Mouse (Mus musculus) spleen, adult 12 weeks (tissue): ENCODE measurements around the gene Gpr84.

ENCODE experiments used
- DNase-seq: peaks from one replicate; pipeline ENCODE4 v3.0.0; 2022; ENCODE audit warnings: low spot score

Gpr84 gene

DNA sequence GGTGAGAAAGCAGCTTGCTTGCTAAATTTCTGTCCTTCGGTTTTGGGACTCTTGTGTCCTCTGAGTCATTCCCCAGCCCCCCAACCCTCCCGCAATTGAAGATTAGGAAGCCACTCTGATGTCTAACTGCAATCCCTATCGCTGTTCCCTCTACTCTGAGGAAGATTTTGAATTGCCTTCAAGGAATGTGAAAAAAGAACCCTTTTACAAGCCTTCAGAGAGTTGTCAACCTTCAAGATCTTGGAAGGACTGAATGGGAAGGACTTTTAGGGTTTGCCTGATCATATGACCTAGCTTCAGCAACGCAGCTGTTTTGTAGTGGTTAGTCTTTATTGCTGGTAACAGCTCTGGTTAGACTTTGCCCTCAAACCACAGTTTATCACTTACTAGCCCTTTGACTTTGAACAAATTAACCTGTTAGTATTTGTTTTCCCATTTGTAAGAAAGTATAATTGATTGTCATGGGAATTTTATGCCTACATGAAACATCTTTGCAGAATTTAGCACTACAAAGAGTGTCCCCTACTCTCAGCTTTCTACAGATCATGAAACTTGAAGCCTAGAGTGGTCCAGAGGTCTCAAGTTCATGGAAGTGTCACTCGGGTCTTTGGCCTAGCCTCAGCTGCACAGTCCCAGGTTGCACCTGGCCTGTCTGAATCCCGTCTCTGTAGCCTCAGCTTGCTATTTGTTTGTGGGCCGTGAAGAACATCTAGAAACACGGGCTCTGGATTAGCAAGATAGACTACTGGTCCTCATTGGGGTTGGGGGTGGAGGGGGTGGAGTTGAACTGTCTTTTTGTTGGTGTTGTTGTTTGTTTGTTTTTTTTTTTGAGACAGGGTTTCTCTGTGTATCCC is 4.4 kb downstream of the Gpr84 start:
- no peak for DNase-seq

DNA sequence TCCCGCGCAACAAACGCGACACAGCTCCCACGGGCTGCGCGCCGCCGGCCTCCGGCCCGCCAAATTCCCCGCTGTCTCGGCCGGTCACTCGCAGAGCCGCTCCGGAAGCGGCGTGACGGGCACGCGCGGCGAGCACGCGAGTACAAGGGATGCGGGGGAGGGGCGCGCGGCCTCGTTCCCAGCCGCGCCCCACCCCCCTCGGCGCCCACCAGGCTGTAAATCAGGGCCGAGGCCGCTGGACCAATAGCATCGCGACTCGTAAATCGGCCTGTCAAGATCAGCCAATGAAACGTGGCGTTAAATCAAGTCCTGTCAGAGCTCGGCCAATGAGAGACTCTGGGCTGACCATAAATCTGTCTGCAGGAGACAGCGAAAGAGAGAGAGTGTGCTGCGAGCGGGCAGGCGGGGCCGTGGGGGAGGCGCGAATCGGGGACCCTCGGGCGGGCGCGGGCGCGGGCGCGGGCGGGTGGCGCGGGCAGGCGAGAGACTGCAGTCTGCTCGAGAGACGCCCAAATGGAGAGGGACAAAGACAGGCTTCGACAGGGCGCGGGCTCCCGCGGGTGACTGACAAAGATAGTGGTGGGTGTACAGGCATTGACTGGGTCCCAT is 5.2 kb downstream of the Gpr84 start:
- DNase-seq, result peak; percentile 65

DNA sequence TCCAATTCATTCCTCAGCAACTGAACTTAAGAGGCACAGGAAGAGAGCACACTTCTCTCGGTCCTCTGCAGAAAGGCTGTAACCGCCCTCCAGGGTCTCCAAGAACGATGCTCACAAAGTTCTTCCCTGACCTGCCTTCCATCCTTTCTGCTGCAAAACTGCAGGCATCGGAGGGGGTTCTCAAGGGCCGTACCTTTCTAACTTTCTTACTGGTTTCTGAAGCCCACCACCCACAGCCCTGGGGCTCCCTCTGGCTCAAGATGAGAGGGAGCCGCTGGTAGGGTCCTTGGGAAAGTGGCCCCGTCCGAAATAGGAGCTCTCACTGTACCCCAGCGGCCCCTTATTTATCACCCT is 5.8 kb downstream of the Gpr84 start:
- no peak for DNase-seq

DNA sequence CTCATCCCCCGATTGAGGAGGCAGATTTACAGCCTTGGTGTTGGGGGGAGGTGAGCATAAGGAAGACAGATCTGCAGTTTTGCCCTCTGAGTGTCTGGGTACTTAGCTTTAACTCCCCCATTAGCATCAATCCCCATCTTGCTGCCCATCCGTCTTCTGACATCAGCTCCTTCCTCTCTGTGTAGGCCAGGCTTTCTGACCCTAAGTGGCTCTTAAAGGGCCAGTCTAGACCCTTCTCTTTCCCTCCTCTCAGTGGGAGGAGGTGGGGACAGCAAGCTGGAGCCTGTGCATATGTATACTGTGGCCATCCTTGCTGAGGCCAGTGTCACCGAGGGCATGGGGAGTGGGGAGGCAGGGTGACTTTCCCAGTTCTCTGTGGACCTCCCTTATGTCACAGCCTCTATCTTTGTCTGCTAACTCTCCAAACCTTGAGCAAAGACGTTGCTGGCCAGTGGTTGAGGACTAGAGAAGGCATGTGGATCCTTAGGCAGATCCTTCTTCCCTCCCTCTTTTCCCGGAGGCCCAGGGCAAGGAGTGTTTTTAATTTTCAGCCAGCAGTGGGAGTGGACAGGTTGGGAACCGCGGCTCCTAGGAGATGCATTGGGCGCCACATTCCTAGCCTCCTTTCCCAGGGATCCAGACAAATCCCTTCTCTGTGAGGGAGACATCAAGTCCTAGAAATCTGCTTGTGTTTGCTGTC is 6.3 kb downstream of the Gpr84 start:
- DNase-seq, result no peak

DNA sequence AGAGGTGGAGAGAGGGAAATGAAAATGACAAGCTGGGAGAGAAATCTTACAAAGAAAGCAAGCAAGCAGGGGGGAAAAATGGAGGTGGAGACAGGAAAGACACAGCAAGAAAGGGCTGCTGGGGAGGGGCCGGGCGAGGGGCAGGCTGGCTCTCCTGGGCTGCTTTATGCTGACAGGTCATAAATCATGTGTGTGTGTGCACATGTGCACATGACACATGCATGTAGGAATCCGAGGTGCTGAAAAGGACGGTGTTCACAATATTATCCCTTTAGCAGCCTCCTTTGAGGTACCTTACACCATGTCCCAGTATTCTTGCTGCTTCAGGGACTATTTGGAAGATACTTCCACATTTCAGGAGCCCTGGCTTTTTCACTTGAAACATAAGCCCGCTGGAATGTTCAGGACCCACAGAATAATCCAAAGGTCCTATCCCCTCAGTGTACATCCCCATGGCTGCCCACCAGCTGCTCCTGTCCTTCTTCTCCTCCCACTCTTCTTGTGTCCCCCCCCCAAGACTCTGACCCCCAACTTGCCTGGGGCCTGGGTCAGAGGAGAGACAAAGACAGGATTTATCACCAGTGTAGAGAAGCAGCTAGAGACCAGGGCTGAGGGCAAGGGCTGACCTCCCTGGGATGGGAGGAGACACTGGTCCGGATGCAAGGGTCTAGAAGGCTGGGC is 7.9 kb downstream of the Gpr84 start:
- DNase-seq, result no peak

DNA sequence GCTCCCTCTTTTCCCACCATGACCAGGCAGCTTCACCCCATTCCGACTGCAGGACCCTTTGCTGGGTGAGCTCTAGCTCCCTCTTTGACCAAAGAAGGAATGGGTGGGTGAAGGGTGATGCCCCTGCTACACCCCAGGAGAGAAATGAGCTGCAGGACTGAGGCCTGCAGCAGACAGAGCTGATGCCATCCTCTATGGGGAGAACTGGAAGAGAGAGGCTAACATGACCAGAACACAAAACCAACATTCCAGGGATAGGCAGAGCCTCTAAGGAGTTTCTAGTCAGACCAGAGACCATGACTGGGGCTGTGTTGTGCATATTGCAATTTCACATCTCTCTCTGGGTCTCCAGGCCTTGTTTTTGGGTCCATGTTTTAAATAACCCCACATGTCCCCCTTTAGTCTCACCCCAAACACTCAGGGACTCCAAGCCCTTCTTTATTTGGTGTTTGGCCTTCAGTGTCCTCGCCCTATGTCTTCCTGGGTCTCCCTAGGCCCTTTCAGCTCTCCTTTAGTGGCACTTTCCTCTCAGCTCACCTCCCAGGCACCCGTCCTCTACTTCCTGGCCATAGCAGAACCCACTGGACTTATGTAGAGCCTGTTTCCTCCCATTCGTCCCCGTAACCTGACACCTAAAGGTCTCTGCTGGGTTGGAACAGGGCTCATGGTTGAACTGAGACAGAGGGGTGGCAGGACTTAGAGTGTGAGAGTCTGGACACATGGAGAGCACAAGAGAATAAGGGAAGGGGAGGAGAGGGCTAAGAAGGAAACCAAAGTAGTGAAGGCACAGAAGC is 8.7 kb downstream of the Gpr84 start:
- DNase-seq, result no peak

DNA sequence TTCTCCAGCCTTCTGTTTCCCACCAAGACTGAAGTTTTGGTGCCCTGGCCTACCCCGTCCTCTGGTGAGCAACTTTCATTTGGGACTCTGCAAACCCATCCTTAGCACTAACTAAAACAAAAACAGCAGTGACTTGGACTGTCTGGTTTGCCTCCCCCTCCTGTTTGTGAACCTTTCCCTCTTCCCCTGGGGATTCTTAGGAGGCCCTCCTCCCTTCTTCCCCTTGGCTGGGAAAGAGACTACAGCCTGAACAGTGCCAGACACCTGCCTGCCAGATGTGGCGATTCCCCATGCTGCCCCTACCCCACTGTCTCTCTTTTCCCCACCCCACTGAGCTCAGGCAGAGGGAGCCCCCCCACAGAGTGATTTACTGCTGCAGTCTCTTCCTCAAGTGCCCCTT is 9.4 kb downstream of the Gpr84 start:
- DNase-seq, result no peak

DNA sequence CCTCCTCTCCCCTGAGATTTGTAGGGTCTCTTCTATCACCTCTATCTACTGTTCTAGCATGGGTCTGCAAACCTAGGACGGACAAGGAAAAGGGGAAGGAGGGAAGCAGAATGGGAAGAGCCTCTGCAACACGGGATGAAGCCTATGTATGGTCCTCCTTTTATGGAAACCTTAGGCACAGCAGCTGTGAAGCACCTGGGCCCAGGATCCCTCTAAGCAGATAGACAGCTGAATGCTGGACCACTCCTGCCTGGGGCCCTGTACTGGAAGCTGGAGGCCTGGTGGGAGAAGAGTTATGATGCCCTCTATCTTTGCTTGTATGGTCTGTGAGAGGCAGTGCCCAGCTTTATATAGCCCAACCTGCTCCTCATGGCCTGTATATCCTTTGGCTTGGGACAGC is 9.9 kb downstream of the Gpr84 start:
- DNase-seq, result no peak

DNA sequence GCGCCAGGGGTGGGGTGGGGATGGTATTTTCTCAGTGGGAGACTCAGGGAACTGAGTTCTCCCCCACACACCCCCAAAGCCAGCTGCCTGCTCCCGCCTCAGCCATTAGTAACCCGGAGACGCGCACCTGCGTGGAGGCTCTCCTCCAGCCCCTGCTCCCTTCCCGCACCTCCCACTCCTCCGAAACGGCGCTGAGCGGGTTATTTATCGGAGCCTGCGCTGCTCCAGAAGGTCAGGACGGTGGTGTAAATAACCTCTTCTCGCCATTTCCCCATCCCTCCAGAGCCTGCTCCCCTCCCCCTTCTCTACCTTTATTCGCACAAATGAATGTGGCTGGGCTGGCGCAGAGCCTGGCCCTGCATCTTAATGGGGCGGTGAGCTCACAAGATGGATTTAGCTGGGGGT is 10.3 kb downstream of the Gpr84 start:
- no peak for DNase-seq

DNA sequence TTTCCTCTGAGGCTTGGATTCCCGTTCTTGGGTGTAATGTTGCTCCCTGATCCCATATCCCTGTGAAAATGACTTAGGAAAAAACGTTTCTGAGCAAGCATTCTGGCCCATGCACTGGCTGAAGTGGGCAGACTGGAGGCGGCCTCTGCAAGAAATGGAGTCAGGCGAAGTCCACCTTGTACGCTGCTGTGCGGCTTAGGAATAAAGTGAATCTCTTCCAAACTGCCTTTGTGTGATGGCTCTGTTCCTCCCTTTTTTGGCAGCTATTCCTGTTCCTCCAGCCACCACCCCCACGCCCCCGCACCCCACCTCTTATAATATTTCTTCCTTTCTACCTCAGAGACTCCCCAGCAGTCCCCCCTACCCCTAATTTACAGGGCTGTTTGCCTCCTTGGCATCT is 10.8 kb downstream of the Gpr84 start:
- DNase-seq, result no peak

DNA sequence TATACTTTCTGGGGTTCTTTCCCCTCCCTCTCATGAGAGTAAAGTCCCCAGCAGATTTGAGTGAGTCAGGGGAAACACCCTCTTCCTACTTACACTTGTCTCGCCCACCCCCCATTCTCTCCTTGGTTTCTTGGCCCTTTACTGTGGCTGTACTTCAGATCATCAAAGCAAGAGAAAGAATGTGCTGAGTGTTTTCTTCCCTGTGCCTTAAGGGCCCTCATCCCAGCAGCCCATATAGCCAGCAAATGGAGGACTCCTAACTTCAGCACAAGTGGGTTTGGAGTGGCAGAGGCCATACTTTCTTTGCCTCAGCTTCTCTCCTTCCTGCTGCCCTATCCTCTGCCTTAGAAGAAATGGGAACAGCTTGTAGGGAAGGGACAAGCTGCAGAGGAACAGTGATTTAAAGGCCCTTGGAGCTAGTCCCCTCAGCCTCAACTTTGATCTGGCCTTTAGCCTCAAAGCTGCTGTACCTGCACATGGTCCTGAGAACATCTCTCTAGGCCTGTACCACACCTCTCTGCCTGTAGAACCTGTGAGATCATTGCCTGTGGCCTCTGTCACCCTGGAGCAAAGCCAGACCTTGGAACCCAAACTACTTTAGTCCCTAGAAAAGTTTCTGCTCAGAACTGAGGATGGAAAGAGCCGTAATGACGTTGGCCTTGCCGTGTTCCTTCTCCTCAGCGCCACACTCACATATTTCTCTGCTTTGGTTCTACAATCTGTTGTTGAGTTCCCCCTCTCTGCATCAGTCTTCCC is 11.4 kb downstream of the Gpr84 start:
- DNase-seq, result no peak

DNA sequence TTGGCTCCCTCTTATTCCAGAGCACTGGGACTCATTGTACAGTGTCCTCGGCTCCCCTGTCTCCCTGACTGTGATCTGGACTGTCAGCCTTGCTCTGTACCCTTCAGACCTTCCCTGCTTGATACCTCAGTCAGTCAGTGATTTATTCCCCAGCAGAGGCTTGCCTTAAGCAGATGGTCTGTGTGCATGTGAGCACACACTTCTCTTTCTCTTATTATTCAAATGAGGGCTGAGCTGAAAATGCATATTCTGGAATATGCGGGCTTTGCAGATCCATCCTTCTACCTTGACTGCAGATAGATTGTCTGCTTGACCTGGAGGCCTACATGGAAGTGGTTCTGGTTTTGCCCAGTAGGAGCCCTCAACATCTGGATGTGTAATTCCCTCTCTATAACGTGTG is 12.4 kb downstream of the Gpr84 start:
- no peak for DNase-seq

DNA sequence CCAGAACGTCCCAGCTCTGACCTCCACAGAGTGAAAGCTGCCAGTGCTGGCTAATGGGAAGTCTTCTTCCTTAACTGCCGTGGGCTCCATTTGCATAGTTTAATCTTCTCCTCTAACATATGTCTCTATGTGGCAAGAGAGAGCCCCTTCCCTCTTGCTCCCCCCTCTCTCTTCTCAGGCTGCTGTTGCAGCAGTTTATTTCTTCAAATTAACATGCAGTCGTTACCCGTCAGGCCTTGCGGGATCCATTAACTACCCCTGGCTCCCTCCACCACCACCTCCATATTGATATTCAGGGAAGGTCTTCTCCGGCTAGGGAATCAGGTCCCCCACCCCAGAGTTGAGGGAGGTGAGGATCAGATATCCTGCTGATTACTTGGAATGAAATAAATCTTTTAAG is 13.1 kb downstream of the Gpr84 start:
- no peak for DNase-seq

DNA sequence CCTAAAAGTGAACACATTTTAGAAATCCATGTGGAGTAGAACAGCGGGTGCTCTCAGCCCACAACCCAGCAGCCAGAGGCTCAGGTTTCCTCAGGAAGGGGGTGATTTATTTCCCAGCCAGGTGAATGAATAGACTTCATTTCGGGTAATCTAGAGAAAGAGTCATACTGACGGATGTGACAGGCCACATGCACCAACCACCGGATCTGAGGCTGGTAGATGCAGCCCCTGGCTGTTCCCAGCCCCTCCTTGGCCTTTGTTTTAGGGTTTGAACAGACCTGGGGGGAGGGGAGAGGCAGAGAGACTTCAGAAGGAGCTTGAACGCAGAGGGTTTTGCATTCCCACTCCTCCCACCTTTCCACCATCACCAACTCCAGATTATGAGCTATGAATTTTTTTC is 14.6 kb downstream of the Gpr84 start:
- no peak for DNase-seq

DNA sequence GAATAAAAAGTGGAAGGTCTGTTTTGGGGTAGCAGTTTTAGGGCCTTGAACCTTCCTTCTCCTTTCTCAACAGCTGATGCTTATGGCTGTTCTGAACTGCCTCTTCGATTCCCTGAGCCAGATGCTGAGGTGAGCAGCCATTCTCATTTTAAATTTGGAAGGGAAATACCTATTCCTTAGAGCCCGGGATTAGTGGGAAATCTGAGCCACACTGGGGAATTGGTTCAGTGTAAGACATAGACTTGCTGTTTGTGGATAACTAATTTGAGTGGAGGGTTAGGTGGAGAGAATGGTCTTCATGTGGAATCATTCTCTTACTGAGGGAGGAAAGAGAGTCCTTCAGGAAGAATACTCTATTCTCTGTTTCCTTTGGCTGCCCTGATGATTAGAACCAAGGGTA is 15.8 kb downstream of the Gpr84 start:
- DNase-seq, result no peak

DNA sequence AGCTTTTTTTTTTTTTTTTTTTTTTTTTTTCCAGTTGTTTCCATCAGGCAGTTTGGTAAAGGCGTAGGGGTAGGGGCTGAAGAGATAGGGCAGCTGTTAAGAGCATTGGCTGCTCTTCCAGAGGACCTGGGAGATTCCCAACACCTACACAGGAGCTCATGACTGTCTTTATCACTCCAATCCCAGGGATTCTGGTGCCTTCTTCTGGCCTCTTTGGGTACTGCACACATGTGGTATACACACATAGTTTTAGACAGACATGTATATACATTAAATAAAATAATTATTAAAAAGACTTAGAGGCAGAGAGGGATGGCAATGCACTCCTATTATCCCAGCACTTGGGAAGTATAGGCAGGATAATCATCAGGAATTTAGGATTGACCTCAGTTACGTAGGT is 17.0 kb downstream of the Gpr84 start:
- DNase-seq, result no peak

DNA sequence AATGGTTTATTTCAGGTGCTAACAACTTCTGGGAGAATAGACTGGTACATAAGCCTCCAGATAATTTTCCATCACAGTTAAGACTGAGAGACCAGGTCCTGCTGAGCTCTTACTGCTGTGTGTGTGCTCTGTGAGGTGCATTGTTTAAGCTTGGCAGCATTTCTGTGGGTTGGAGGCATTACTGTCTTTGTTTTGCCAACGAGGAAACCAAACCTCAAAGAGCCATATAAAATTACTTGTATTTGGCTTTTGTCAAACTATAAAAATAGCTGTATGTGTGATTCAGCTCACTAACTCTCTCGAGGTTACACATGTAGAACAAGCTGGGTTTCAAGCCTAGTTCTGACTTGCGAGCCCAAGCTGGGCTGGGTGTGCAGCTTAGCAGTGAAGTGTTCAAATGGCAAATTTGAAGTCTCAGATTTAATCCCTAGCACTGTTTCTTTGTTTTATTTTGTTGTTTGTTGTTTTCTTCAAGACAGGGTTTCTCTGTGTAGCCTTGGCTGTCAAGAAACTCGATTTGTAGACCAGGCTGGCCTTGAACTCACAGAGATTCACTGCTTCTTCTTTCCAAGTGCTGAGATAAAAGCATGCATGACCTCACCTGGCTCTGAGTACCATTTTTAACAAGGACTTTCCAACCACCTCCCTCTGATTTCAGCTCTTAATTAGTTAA is 17.6 kb downstream of the Gpr84 start:
- no peak for DNase-seq

DNA sequence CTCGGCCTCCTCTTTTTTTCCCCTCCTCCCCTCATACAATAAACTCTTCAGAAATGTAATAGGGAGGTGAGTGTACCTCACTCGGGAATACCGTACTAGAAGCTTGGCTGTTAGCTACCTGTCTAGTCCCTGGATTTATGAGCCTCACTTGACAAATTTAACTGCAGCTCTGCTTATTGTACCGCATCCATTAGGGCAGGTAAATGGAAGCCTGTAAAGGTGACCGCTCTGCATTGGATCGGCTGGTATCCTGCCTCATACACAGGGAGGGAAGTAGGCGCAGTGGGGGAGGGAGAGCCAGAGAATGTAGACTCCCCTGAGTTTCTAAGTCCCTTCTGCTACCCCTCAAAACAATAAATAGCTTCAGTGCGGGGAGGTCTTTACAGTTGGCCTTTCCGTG is 19.6 kb downstream of the Gpr84 start:
- no peak for DNase-seq

DNA sequence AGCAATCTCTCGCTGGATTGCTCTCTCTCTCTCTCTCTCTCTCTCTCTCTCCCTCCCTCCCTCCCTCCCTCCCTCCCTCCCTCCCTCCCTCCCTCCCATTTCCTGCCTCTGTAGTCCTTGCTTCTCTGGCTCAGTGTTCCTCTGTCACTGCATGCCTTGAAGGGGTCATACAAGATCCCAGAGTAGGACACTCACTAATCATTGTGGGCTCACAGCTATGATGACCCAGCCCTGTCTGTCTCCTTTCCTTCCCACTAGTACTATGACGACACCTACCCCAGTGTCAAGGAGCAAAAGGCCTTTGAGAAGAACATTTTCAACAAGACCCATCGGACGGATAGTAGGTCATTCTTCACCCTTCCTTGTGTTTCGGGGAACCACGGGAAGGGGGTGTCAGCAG is 20.0 kb downstream of the Gpr84 start:
- no peak for DNase-seq

DNA sequence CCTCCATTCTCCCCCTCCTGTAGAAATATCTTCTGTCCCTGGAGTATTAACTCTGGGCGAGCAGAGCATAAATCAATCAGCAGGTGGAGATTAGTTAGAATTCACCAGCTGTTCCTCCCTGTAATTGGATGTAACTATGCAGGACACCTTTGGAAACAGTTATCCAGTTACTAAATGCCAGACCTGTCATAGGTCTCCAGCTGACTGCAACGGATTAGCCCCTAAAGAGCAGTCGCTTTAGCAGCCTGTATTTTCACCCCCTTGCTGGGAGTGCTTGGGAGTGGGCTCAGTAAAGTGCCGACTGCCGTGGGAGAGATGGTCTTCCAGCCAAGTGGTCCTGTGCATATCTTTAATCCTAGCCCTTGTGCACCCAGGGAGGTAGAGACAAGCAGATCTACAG is 20.8 kb downstream of the Gpr84 start:
- no peak for DNase-seq
